Mouse (Mus musculus) Patski (cell line): ENCODE measurements around the gene Gna13. TPM values are rescaled to one million over a fixed set of nuclear protein-coding genes. Genes with fewer than 3 reads are reported as not detected.
A peak's percentile ranks its signal among the peaks of the same experiment; 100 is the strongest.
"Not testable (repeated sequence)": the region's sequence is repeated elsewhere in the genome, so short reads cannot be mapped to it uniquely, and the experiment has no call there.

Experiments
- ATAC-seq: fragments of 100-300 bp; one replicate; pipeline ENCODE4 v1.8.0; 2021
- CTCF ChIA-PET: fragments of 350-600 bp; sonication (Branson Sonifier 250); formaldehyde crosslinking; loops from one replicate; lab custom pipeline; 2022; ENCODE audit warnings: inconsistent platforms; lab: Charles Lee
- POLR2A ChIA-PET: fragments of 350-600 bp; sonication (Branson Sonifier 250); formaldehyde crosslinking; loops from one replicate; lab custom pipeline; 2022; ENCODE audit warnings: antibody characterized with exemption, inconsistent platforms; lab: Charles Lee
- DNase-seq: peaks from one replicate; pipeline ENCODE4 v3.0.0-alpha.2; 2011; ENCODE audit warnings: low read depth, low spot score
- H3K27me3 ChIP-seq: fragments of 371-371 bp; one replicate; pipeline ENCODE4 v1.5.1; 2021
- CTCF ChIP-seq: fragments of 100-300 bp; IDR thresholded peaks from one replicate; pipeline ENCODE4 v1.5.1; 2021
- in situ Hi-C: fragments of 300-500 bp; cut with MboI; formaldehyde crosslinking; loops from 3 replicates; pipeline ENCODE4 v1.11.1; 2018; ENCODE audit warnings: low pct_unique_long_range_greater_than_20kb, mixed read lengths
- polyA plus RNA-seq: library from polyadenylated mRNA; unstranded; gene quantifications from one replicate; pipeline ENCODE4 v1.2.3, GENCODE M21; 2021

Gna13 gene
- polyA plus RNA-seq, 1 experiment from 2014 or later, result 50.4 TPM

DNA sequence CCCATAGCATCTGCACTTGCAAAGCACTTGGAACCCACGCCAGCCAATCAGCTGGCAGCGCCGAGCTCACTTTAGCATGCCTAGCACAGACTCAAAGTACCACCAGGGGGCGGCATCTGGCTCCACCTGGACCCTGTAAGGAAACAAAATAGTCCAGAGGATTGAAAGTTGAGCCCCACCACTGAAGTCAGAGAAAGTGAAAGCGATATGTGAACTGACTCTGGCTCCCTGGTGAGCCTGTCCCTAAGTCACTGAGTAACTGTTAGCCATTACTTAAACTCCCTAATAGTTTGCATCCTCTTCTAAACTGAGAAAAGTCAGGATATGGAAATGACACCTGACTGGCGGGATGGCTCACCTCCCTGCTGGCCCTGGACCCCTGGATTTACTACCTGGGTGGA lies 31.2 kb upstream of the Gna13 start:
- CTCF ChIA-PET, result interaction anchor here (0.7 to 6.3 kb wide), 14 partner anchors 8 to 99 kb away, joined by 3 to 49 read pairs (median 5); partner anchors contain the start of gene Rgs9
- peak; percentile 85 for ATAC-seq
- H3K27me3 ChIP-seq, result no peaks in the 10 kb centered on the region
- peak; percentile 89 for TF ChIP-seq CTCF
- POLR2A ChIA-PET, result interaction anchor here (1.1 kb wide), 1 partner anchor 72 kb away, joined by 3 read pairs; no protein-coding TSS in a partner anchor
- in situ Hi-C loops, result loop anchor here (5.0 kb wide), 1 partner anchor 96 kb away; the partner anchor contains the start of gene Amz2
- DNase-seq, result no peak

DNA sequence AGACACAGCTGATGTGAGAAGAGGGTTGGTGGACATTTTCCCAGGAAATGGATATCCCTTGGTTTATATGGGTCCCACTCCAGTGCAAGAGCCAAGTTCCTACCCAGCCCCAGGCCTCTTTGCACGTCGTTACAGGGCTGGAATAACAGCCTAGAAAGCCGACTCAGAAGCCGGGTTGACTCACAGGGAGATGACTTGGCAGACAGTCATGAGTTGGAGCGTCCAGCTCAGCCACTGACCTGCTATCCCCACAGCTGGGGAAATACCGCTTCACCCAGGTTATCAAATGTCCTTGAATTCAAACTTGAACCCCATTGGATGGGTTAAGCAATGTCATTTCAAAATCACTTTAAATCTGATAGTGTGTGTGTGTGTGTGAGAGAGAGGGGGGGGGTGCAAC lies 29.9 kb upstream of the Gna13 start:
- in situ Hi-C loops, result loop anchor here (5.0 kb wide), 1 partner anchor 95 kb away; the partner anchor contains the start of gene Amz2
- CTCF ChIA-PET, result interaction anchor here (1.1 to 6.3 kb wide), 8 partner anchors 11 to 98 kb away, joined by 3 to 49 read pairs (median 5); partner anchors contain the start of gene Rgs9
- TF ChIP-seq CTCF, result no peak
- H3K27me3 ChIP-seq, result no peaks in the 10 kb centered on the region
- DNase-seq, result no peak
- POLR2A ChIA-PET, result interaction anchor here (0.8 kb wide), 1 partner anchor 17 kb away, joined by 3 read pairs; no protein-coding TSS in a partner anchor
- peak; percentile 53 for ATAC-seq

DNA sequence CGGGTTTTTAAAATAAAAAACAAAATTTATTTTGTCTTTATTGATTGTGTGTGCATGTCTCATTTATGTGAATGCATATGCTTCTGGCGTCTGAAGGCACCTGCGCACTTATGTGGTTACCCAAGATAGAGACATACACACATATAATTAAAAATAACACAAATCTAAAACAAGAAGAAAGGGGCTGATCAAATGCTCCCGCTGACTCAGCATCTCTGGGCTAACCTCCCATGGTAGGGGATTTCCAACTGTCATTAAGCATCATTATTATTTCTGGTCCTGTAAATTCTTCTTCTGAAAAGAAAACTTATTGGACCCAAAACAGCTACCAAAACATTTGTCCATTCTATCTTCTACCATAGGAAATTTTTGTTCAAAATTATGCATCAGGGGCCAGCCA lies 27.9 kb upstream of the Gna13 start:
- ChIA-PET CTCF (no interaction called here), POLR2A (no interaction called here)
- no peak for ATAC-seq
- TF ChIP-seq CTCF, result no peak
- in situ Hi-C loops, result loop anchor here (5.0 kb wide), 1 partner anchor 93 kb away; the partner anchor contains the start of gene Amz2
- no peaks in the 10 kb centered on the region for H3K27me3 ChIP-seq
- no peak for DNase-seq

DNA sequence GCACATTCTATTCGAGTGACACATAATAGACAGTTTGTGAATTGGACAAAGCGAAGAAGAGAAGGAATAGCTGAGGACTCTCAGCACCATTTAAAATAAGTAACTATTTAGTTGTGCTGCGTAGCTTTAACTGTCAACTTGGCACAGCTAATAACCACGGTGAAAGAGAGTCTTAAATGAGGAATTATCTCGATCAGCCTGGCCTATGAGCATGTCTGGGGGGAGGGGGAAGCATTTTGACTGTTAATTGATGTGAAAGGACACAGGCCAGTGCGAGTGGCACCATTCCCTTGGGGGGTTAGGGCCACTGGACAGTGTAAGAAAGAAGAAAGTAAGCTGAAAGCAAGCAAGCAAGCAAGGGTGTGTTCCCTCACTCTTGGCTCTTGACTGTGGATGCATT lies 26.7 kb upstream of the Gna13 start:
- DNase-seq (no peak), ATAC-seq (no peak)
- no peak for TF ChIP-seq CTCF
- CTCF ChIA-PET, result interaction anchor here (0.8 kb wide), 1 partner anchor 10 kb away, joined by 4 read pairs; no protein-coding TSS in a partner anchor
- in situ Hi-C loops, result no loop called here
- no peaks in the 10 kb centered on the region for H3K27me3 ChIP-seq
- POLR2A ChIA-PET, result no interaction called here

DNA sequence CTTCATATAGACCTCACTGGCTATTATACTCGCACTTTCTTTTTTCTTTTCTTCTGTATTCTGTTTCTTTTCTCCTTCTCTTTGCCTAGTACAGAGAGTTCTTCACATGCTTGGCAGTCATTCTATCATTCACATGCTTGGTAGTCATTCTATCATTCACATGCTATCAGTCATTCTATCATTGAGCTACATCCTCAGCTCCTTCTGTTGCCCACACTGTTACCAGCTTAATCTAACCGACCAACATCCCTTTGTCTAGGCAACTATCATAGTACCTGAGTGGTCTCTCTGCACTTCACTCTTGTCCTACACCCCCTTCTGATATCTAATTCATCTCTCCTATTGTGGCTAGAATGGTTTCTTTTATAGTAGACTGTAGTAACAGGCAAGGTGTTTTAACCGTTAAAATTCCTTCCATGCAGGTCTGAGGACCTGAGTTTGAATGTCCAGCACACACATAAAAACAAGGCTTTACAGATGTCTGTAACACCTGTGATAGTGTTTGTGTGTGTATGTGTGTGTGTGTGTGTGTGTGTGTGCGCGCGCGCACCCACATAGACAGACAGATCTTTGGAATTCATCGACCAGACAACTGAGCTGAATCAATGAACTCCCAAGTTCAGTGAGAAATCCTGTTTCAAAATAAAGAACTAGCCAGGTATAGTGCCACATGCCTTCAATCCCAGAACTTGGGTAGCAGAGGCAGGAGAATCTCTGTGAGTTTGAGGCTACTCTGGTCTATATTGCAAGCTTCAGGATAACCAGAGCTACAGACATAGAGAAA lies 23.3 kb upstream of the Gna13 start:
- in situ Hi-C loops, result no loop called here
- no peak for ATAC-seq
- ChIA-PET POLR2A (no interaction called here), CTCF (interaction anchor here (1.6 kb wide), 1 partner anchor 8 kb away, joined by 4 read pairs; no protein-coding TSS in a partner anchor)
- no peak for TF ChIP-seq CTCF
- no peaks in the 10 kb centered on the region for H3K27me3 ChIP-seq
- no peak for DNase-seq

DNA sequence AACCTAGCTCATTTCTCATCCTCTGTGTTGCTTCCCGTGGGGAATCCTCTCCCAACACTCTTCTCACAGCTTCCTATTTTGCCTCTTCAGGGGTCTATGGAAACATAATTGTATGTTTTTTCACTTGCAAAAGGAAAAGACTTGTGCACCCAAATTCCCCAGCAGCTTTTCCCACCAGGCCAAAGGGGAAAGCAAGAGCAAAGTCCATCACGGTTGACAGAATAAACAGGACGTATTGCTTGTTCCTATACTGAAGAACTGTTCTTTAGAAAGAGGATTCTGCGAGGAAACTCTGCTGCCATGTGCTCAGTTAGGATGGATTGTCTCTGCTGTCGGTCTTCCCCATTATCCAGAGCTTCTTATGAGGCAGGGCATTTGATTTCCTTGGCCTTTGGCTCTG lies 22.1 kb upstream of the Gna13 start:
- no peak for TF ChIP-seq CTCF
- CTCF ChIA-PET, result interaction anchor here (1.6 to 5.9 kb wide), 2 partner anchors 9 to 10 kb away, joined by 4 to 49 read pairs; no protein-coding TSS in a partner anchor
- H3K27me3 ChIP-seq, result no peaks in the 10 kb centered on the region
- POLR2A ChIA-PET, result interaction anchor here (1.0 kb wide), 1 partner anchor 21 kb away, joined by 3 read pairs; no protein-coding TSS in a partner anchor
- in situ Hi-C loops, result no loop called here
- DNase-seq (no peak), ATAC-seq (no peak)

DNA sequence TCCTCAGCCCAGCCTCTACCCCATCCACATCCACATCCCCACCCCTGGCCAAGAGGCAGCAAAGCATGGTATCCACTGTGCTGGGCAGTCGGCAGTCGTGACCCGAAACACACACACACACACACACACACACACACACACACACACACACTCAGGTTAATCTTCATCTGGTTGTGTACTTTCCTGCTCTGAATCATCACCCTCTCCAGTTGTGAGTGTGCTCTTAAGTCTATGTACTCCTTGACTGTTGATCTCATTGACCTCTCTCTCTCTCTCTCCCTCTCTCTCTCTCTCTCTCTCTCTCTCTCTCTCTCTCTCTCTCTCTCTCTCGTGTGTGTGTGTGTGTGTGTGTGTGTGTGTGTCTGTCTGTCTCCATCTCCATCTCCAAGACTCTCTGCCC lies 20.0 kb upstream of the Gna13 start:
- H3K27me3 ChIP-seq, DNase-seq, in situ Hi-C loops, ATAC-seq: not testable (repeated sequence)
- ChIA-PET CTCF (interaction anchor here (5.9 kb wide), 1 partner anchor 12 kb away, joined by 49 read pairs; no protein-coding TSS in a partner anchor), POLR2A (interaction anchor here (0.7 kb wide), 1 partner anchor 13 kb away, joined by 3 read pairs; no protein-coding TSS in a partner anchor)

DNA sequence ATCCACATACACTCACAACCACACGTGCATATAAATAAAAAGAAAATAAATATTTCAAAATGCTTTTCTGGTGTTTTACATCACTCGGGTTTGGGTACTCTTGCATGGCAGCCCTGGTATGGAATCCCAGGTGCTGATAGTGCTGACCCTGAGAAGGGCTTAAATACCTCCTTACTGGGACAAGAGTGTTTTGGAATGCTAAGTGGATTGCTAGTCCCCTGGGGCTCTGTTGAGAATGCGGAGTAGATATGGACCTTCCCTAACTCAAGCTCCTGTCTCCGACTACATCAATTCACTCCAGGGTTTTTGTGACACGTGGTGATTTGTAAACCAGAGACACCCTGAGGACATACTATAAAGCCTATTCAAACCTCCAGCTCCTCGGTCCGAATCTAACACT lies 19.1 kb upstream of the Gna13 start:
- POLR2A ChIA-PET, result no interaction called here
- ATAC-seq (no peak), DNase-seq (no peak)
- H3K27me3 ChIP-seq, result no peaks in the 10 kb centered on the region
- CTCF ChIA-PET, result interaction anchor here (1.0 to 5.9 kb wide), 4 partner anchors 13 to 79 kb away, joined by 3 to 49 read pairs (median 6); no protein-coding TSS in a partner anchor
- in situ Hi-C loops, result no loop called here
- TF ChIP-seq CTCF, result no peak

DNA sequence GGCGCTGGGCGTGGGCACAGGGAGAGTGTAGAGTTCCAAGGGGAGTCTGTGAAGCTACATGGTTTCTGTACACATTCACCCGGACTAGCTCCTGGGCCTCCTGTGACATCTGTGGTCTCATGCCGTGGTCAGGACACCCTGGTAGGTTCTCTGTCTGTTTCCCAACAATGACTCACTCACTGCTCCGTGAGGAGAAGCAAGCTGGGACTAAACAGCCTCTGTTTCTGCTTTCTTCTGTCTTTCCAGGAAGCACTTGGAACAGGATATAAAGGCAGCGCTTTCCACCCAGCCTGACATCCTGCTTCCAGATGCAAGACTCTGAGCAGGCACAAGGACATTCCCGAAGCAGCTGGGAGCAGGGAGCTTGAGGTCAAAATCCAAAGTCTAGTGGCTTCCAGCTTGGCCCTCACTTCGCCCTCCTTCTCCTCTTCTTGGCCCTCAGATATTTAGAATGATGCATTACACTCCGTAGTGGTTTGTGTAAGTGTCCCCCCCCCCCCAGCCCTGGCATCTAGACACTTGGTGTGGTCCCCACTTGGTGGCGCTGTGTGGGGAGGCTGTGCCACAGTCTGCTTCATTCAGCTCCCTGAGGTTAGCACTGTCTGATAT lies 18.5 kb upstream of the Gna13 start:
- ATAC-seq (peak; percentile 67), DNase-seq (no peak)
- in situ Hi-C loops, result no loop called here
- no peaks in the 10 kb centered on the region for H3K27me3 ChIP-seq
- TF ChIP-seq CTCF, result no peak
- ChIA-PET CTCF (interaction anchor here (1.0 to 5.9 kb wide), 5 partner anchors 13 to 78 kb away, joined by 3 to 49 read pairs (median 4); no protein-coding TSS in a partner anchor), POLR2A (interaction anchor here (1.1 kb wide), 1 partner anchor 17 kb away, joined by 3 read pairs; no protein-coding TSS in a partner anchor)
